Mouse (Mus musculus): ENCODE data around the gene Olfr58. TPM values are rescaled to one million over a fixed set of nuclear protein-coding genes. Genes with fewer than 3 reads are reported as not detected.

Gene Olfr58
- polyA plus RNA-seq (2017; shearing (Covaris generic)): not detected

DNA sequence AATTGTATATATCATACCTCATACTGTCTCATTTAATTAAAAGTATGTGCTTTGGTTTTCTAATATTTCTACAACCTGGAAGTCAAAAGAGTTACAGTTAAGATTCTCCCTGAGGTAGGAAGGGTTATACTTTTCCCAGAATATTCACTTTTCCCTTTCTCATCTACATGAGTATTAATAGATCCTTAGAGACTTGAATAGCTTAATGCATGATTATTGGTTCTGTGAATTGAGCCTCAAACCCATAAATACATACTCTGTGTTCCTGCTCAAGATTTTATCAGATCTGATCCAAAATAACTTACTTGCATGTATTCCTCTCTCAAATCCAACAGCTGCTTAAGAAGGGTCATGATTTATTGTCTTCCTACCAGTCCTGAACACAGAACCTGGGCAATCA, at the start of gene Olfr58:
Gene Olfr58, plus strand, starts transcription at position 301 of the 400 bp plus-strand sequence.

DNA sequence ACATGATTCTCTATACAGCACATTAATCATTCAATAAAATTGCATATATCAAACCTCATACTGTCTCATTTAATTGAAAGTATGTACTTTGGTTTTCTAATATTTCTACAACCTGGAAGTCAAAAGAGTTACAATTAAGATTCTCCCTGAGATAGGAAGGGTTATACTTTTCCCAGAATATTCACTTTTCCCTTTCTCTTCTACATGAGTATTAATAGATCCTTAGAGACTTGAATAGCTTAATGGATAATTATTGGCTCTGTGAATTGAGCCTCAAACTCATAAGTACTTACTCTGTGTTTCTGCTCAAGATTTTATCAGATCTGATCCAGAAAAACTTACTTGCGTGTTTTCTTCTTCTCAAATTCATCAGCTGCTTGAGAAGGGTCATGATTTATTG, 24.5 kb downstream of the Olfr58 start, which contains the start of gene Olfr859:
Gene Olfr859, plus strand, starts transcription at position 301 of the 400 bp plus-strand sequence.

Other genes with a start within 250 kb of the Olfr58 start
- gene Olfr853, start 239.2 kb upstream of the Olfr58 start, polyA plus RNA-seq (2017; shearing (Covaris generic)): not detected
- not detected for gene Olfr854, start 212.9 kb upstream of the Olfr58 start, polyA plus RNA-seq (2017; shearing (Covaris generic))
- gene Olfr855, start 197.7 kb upstream of the Olfr58 start, polyA plus RNA-seq (2017; shearing (Covaris generic)): not detected
- 39.7 TPM for gene Zfp317, start 158.2 kb upstream of the Olfr58 start, polyA plus RNA-seq (2017; shearing (Covaris generic))
- not detected for gene Olfr857, start 70.8 kb upstream of the Olfr58 start, polyA plus RNA-seq (2017; shearing (Covaris generic))
- gene Olfr859, start 24.6 kb downstream of the Olfr58 start, polyA plus RNA-seq (2017; shearing (Covaris generic)): not detected
- gene Olfr860, start 69.5 kb downstream of the Olfr58 start, polyA plus RNA-seq (2017; shearing (Covaris generic)): not detected
- gene Olfr862, start 107.7 kb downstream of the Olfr58 start, polyA plus RNA-seq (2017; shearing (Covaris generic)): not detected
- gene Olfr77, start 136.6 kb downstream of the Olfr58 start, polyA plus RNA-seq (2017; shearing (Covaris generic)): 1.4 TPM
- gene Olfr866, start 247.8 kb downstream of the Olfr58 start, polyA plus RNA-seq (2017; shearing (Covaris generic)): not detected

Measured in CD4-positive, CD25-positive, alpha-beta regulatory T cell, adult 9 weeks (primary cell).